Mouse (Mus musculus) T-cell, adult 2 months (primary cell): Measurements from ENCODE around the gene Sox11.

Source experiments
- DNase-seq: peaks from one replicate; pipeline ENCODE4 v3.0.0; 2022; ENCODE audit warnings: low spot score

Sox11 gene

DNA sequence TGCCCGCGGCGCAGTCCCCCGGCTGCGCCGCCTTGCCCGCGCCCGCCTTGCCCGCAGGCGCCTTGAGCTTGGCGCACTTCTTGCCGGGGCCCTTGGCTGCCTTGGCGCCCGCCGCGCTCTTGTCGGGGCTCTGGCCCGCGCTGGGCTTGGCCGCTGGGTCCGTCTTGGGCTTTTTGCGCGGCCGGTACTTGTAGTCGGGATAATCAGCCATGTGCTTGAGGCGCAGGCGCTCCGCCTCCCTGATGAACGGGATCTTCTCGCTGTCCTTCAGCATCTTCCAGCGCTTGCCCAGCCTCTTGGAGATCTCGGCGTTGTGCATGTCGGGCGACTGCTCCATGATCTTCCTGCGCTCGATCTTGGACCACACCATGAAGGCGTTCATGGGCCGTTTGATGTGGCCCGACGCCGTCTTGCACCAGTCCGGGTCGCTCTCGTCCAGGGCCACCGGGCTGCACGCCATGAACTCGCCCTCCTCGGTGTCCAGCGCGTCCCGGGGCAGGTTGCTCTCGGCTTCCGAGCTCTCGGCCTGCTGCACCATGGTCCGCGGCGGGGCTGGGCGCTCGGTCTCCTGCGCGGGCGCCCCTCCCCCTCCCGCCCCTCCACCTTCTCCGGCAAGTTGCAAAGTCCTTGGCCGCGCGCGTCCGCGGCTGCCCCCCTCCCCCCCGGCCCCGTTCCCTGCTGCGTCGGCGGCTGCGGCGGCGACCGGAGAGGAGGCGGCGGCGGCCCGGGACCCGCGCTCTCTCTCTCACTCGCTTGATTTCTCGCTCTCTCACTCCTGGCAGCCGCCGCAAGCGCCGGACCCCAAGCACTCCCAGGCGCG, at the start of gene Sox11:
Gene Sox11 (minus strand): TSS at position 704 of the 820 bp plus-strand sequence.
- DNase-seq: no peak

DNA sequence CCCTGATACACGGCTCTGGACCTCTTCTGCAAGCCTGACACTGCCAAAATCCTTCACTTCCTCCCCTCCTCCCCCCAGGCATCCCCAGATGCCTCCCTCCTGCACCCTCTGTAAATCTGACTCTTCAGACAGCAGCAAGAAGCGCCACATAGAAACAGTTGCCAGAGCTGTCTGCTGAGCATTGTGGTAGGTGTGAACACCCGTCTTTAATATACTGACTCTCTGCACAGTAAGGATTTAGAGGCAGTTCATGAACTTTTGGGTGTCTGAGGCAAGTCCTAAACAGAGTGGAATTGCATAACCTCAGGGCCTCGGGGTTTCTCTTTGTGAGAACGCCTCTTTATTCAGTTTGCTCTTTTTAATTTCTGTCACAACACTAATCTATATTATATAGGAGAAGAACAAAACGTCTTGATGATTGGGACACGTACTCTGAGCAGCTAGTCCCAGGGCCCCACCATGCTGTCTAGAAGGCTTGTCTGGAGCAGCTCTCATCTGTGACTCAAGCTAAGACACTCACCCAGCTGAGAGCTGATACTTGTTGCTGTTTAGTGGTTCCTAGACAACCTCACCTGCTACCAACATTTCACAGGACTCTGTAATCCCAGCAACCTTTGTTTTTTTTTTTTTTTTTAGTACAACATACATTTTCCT, 49.4 kb upstream of the Sox11 start:
- DNase-seq: no peak

DNA sequence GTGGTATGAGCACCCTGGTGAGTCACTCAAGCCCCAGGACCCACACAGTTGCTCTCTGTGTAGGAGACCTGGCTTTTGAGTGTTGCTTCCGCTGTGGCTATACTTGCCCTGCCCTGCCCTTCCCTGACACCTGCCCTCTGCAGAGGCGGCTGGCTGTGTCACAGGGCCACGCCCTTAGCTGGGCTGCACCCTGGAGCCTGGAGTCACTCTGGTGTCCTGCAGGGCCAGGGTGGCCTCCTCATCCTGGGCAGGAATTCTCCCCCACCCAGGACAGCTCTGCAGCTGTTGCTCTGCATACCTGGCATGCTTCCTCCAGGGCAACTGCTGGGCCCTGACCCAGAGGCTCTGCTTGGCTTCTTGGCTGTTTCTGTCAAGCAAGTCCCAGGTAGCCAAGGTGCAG, 48.1 kb upstream of the Sox11 start:
- no peak for DNase-seq

DNA sequence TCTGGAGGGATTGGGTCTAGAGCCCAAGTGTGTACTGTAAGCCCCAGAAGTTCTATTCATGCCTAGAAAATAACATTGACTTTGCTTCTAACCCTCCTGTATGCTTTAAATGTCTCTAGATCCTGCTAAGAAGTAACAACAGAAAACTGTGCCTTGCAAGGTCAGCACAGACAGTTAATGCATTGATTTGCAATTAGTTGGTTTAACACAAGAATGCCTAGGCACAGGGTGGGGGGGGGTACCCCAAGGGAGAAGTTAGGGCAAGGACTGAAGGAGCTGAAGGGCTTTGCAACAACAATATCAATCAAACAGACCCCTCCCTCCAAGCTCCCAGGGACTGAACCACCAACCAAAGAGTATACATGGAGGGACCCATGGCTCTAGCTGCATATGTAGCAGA, 47.1 kb upstream of the Sox11 start:
- DNase-seq: no peak

DNA sequence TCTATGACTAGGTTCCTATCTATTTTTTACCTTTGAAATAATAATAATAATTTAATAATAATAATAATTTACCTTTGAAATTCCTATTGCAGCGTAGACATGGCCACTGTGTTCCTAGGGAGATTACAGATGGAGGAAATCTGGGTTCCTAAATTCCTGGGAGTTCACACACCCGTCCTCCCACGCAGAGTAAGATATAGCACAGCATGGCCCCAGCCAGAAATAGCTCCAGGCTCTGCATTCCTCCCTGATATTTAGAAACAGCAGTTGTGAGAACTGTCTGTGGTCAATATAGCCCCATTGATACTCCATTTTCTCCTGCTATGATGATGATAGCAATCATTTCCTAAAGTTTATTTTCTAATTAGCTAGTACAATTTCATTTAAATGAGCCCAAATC, 30.1 kb upstream of the Sox11 start:
- DNase-seq: no peak

DNA sequence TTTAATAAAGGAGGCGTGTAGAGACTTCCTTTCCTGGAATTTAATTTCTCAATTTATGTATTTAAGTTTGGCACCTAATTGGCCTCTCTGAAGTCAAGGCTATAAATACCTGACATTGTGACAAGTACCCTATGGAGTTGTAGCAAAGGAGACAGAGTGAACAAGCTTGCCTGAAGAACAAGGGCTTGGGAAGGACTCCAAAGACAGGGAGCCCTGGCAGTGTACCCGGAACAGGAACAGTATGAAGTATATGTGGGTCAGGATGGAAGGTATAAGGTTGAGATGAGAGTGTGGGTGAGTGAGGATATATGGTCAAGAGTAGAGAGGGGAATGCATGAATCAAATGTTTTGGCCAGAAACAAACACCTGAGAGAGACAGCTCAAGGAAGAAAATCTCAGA, 28.4 kb upstream of the Sox11 start:
- no peak for DNase-seq

DNA sequence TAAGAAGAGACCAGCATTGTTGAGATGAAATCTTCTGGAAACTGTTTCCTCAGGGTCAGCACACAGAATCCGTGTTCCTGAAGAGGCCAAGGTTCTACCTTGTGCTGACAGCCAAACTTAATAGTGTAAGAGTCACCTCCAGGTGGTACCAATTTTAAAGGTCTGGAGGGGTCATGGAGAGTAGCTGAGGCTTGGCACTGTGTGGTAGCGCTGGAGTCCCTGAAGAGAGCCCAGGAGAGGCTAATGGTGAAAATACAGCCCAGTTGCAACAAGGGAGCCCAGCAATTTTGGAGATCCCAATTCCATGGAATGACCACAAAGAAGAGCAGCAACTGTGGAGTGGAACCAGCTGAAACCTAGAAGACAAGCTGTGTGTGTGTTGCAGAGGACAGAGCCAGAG, 25.1 kb upstream of the Sox11 start:
- DNase-seq: no peak

DNA sequence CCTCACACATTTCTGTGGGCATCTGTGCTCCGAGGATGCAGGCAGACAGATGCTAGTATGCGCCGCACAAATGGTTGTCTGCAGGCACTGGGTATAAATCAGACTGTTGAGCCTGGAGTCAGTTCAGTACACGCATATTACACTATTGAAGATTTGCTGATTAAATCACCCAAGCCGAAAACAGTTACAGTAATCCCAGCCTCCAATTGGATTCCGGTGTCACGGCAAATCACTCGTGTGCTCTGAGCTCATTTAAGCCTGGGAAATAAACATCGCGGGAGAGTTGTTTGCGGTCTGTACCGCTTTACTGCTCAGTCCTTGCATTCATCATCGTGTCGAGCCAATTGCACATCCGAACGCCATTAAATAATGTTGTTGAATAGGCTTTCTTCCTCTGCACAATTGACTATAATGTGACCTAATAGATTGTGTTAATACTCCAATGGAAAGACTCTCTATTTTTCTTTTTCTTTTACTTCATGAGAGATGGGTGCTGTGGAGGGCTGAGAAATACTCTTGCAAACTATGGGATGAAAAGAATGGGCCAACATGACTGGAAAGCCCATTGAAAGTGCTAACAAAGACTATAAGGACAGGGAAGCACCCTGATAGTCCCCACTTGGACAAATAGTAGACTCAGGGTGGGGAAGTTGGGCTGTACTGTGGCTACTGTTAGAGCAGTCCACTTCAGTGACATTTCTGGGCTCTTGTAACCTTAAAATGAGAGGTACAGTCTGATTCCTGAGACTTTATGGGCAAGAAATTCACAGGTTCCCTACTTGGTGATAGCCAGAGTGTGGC, 21.7 kb upstream of the Sox11 start:
- DNase-seq: no peak

DNA sequence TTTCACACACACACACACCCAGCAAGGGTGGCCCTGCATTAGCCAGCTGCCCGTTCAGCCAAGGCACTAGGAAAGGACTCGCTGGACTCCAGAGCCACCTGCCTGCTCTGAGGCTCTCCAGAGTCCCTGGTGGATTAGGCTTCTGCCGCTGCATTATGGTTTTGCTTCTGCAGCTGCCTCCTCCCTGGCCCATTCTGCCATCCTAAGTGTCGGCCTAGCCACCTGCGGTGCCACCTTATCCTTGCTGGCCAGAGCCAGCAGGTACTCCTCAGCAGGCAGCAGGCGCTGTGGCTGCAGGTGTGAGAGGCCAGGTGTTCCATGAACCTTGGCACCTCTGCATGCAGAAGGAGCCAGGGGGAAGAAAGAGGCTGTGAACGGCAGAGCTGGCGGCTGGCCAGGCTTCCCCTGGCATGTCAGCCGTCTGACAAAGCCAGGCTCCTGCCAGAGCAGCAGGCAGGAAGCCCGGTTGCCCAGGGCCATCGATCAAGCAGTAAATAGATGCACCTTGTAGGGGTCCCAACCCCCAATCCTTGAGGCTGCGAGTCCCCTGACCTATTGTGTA, 14.8 kb upstream of the Sox11 start:
- no peak for DNase-seq

DNA sequence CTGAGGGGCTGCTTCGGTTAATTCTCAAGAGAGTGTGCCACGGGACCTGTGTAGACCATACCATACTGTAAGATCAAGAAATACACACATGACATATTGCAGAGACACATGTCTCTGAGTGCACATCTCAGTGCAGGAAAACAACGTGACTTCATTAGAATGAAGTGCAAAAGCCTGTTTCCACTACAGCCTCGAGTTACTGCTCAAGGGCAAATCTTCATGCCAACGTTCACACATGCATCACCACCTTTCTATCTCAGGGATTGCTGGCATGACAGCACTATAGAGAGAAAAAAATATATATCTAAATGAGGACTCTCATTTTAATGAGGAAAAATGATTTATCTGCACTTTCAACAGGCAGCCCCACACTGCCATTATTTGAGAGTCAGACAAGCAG, 14.2 kb upstream of the Sox11 start:
- no peak for DNase-seq

DNA sequence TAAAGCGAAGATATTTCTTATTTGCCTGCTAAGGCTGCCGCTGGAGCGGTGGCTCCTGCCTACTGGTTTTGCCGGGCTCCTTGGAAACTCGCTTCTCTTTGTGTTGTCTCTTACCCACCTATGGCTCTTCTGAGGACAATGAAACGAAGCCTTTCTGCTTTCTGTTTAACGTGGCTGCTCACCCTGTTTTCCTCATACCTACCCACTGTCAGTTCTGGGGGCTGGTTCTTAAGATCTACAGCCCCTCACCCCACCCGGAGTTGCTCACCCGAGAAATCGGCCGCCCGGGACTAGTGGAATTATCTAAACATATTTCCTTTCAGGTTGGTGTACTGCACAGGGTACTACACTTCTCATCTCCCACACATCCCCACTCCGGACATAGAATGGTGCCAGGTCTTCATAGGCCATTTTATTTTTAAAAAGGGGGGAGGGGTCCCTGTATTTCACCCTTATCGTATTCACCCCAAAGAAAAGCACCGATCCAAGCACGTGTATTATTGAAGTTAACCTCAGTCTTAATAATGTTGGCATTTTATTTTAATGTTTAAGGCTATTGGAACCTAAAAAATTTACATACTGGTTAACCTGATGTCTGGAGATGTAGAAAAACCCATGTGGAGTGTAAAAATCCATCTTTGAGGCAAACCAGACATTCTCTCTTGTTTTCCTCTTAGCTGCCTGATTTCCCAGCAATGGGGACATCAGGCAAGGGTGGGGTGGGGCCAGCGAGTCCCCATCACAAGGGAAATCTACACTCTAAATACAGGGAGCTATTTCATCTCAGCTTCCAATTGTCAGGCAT, 1.4 kb upstream of the Sox11 start:
- no peak for DNase-seq

DNA sequence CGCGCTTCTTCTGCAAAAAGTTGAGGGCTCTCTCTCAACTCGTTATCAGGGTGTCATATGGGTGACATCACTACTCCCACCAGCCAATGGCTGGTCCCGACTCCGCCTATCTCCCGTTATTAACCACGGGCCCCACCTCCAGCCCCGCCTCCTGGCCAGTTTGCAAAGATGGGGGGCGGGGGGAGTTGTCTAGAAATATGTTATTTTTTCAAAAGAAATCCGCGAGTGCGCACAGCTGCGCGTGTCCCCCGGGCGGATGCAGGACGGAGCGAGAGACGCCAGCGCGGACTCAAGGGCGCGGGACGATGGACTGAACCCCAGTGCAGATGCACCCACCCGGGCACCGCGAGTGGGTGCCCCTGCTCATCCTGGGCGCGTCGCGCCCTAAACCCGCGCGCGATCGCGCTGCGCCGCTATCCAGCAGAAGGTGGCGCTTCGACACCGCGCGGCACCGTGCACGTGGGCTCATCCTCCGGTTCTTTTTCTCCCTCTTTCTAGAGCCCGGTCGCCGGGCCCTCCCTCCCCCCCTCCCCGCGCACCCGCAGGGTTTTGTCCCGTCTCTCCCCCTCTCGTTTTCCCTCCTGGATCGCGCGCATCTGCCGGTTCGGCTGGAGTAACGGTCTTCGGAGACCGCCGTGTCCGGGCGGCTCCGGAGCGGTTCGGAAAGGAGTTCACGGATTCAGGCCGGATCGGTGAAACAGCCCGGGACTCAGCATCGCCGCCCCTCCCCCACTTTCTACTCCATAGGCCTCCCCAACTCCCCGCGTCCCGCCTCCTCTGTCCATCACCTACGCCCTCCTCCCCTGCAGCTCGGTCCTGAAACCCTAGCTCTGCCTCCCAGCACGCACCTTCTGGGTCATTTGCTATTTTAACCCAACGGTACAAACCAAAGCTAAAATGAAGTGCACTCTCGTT, 574 bp upstream of the Sox11 start:
- DNase-seq: no peak

DNA sequence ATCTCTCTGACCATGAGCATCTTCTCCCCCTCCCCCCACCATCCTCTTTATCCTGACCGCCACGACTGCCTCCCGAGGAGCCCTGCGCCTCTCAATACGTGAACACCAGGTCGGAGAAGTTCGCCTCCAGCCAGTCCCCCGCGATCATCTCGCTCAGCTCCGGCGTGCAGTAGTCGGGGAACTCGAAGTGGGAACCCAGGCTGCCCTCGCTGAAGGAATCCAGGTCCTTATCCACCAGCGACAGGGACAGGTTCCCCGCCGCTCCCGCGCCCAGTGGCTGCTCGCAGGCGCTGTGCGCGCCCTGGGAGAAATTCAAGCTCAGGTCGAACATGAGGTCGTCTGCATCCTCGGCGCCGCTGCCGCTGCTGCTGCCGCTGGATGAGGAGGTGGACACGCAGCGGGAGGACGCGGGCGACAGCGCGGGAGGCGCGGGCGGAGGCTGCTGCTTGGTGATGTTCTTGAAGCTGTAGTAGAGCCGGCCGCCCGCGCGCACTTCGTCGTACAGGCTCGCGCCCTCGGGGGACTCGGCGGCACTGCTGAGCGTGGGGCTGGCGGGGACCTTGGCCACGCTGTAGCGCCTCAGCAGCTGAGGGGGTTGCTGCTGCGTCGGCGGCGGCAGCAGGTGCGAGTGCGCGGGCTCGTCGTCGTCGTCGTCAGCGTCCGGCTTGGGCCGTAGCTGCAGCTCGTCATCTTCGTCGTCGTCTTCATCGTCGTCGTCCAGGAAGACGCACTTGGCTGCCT, 1.1 kb downstream of the Sox11 start:
- DNase-seq: no peak

DNA sequence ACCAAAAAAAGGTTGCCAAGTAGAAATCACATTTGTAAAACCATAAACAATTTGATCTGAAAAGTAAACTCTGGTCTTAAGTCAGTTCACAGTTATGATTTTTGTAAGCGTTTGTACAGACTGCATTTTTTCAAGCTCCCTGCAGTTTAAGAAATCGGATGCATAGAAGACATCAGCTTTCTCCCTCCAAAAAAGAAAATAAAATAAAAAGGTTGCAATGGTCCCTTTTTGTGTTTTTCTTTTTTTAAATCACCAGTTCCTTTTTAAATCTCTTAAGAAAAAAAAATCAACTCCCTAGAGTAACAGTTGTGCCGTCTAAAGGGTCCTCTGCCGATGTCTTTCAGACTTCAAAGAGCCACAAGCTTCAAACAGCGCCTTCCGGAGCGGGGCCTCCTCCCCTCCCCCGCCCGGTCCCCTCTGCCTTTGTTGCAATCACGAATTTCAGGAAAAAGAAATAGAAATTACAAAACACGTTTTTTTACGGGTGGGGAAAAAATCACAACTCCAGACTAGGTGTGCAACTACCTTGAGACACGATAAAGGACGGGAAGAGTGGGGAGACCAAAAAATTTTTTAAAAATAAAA, 1.8 kb downstream of the Sox11 start:
- no peak for DNase-seq

DNA sequence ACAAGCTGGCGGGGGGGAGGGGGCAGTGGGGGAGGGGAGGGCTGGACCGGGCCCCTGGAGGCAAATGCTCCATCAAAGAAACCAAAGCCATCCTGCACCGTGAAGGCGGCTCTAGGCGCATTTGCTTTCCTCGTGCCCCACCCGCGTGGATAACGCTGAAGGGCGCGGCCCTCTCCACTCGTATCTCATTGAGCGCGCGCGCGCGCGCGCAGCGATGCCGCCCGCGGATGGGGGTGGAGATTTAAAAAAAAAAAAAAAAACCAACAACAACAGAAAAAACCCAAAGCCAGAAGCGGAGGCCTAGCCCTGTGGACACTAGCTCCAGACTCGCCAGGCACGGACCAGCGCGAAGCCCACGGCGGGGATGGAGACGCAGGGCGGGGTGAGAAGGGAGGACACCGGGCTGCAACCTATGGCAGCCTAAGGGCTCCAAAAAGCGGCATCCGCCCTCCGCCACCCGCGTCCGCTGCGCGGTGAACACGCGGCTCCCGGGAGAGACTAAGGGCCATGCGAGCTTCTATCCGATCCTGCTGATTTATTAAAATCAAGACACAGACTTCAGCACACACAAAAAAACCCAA, 3.1 kb downstream of the Sox11 start:
- no peak for DNase-seq

DNA sequence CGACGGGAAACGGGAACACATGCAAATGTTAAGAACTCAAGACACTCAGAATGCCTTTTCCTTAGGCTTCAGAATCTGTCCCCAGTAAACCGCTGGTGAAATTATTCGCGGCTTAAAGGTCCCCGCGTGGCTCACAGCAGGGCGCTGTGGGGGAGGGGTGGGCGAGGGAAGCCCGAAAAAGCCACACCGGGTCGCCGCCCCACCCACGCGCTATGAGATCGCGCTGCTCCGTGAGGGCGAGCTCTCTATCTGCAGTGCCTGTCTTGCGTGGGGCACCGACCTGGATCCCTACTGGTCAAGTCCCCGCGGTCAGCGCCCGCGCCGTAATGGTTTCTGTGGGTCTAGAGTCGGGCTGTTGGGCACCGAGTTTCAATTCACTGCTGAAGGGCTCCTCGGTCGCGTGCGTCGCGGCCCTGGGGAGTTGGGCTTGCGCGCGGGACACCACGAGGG, 3.6 kb downstream of the Sox11 start:
- no peak for DNase-seq

DNA sequence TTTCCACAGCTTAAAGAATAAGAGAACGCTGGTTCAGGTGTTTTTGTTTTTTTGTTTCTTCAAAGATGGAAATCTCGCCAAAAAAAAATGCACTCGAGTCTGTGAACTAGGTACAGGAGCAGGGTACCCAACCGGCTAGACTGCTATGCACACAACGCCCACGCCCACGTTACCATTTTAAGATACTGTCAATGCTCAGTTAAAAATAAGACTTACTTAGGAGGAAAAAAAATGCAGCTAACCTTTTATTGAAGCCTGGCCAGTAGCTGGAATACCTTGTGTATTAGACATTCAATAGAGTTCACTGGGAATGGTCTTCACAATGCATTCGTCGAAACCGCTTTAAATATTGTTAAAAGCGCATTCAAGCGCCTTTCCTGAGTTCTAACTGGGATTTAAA, 4.3 kb downstream of the Sox11 start:
- DNase-seq: no peak

DNA sequence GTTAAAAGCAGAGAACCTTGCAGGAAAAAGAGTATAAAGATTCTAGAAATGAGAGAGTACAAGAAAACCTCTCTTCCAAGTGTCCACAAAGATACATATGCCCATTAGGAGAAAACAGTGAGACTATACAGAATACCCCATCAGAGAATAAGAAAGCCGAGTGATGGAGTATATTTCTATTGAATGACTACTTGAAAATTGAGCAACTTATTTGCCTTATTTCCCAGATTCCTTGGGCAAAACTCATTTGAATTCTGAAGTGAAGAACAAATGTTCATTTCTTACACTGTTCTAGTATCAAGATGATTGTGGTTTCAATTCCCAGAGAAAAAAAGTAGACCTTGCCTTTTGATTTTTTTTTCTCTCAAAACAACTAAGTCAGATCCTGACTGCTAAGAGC, 4.9 kb downstream of the Sox11 start:
- DNase-seq: no peak

DNA sequence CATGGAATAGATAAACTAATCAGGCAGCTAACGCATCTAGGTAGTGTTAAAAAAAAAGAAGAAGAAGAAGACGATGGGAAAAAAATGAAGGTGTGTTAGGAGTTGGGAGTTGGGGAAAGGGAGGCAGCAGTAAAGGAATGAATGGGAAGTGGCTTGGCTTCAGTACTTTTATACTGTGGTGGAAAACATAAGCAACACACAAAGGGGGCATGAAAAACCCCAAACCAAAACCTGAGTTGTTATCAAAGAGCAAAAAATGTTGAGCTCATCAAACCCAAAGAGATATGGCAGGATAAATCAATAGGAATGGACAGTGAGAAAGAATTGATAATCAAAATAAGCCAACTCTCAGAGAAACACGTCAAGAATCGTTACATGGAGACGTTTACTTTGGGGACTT, 5.6 kb downstream of the Sox11 start:
- no peak for DNase-seq
